Mouse (Mus musculus) layer of hippocampus, adult 2 months (tissue): ENCODE results near the gene Fbxo21. TPM values are rescaled to one million over a fixed set of nuclear protein-coding genes. Genes with fewer than 3 reads are reported as not detected.

Experiments used
- DNase-seq, 2 experiments: peaks; one replicate each; pipeline ENCODE4 v3.0.0; 2022; ENCODE audit warnings: low spot score in 2 of 2
- H3K27ac ChIP-seq: fragments of 200-600 bp; 2 replicates; pipeline ENCODE4 v1.8.1; 2022
- H3K4me3 ChIP-seq: fragments of 200-600 bp; 2 replicates; pipeline ENCODE4 v1.8.1; 2022; ENCODE audit warnings: mild to moderate bottlenecking
- CTCF ChIP-seq: fragments of 200-600 bp; conservative IDR thresholded peaks from 2 replicates; pipeline ENCODE4 v1.8.1; 2022; ENCODE audit warnings: antibody characterized with exemption, mild to moderate bottlenecking, moderate library complexity
- total RNA-seq, 2 experiments: library from RNA; stranded (reverse); gene quantifications; 2 replicates each; pipeline ENCODE4 v1.2.3; 2021

The Fbxo21 gene
- total RNA-seq, 2 experiments from 2014 or later = 140 to 165 TPM

DNA sequence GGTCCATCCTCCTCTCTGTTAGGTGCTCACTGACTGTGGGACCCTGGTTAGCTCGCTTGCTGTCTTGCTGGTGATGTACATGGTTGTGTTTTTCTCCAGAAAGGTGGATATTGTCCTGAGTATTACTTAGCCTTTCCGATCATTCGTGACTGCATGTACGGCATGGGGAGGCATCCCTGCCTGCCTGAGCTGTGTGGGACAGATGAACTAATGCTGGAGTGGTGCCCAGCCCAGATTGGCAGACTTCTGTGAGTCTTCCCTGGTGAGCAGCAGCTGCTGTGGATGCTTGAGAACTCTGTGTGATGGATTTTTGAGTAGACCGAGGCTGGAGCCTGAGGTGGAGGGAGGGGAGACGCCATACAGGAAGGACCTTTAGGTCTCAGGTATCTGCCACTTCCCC, 68.4 kb downstream of the Fbxo21 start:
- TF ChIP-seq CTCF = no peak
- no peak overlapping the region for H3K4me3 ChIP-seq
- H3K27ac ChIP-seq = no peak overlapping the region
- peak; percentile 78 to 84 for DNase-seq

DNA sequence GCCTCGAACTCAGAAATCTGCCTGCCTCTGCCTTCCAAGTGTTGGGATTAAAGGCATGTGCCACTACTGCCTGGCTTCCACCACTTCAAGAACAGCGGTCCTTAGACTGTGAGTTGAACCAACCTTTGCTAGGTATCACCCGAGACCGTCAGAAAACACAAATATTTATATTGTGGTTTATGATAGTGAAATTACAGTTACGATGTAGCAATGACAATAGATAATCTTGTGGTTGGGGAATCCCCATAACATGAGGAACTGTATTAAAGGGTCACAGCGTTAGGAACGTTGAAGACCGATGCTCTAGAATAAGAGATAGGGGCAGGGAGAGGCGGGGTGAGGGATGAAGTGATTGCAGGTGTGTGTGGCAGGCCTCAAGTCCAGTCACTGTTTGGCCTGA, 68.9 kb downstream of the Fbxo21 start:
- DNase-seq = no peak
- H3K4me3 ChIP-seq = no peak overlapping the region
- no peak for TF ChIP-seq CTCF
- no peak overlapping the region for H3K27ac ChIP-seq

DNA sequence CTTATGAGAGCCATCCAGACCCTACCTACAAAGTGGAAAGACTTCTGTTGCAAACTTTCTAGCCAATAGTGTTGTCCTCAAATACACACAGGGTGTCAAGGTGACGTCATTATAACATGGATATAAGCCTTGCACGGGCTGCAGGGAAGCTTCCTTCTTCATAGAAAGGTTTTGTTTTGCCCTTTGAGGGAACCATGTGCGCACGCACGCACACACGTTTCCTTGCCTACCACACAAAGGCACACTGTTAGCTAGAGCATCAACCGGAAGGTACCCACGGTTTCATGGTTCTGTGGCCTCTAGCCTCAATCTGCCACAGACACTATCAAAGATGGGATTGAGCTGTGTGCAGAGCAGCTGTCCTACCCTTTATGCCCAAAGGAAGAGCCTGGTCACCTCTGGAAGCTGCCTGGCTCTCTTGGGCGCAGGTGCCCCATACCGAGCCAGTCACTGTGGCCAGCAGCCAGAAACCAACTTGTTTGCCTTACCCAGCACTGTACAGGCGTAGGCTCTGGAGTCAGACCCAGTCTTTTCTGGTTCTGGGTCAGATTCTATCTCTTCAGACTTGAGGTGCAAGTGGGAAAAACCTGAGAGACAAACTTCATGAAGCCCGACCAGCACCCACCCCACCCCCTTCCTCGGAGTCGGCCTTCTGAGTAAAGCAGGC, 70.7 kb downstream of the Fbxo21 start:
- no peak for TF ChIP-seq CTCF
- Histone ChIP-seq H3K4me3 (no peak overlapping the region), H3K27ac (no peak overlapping the region)
- DNase-seq = no peak

DNA sequence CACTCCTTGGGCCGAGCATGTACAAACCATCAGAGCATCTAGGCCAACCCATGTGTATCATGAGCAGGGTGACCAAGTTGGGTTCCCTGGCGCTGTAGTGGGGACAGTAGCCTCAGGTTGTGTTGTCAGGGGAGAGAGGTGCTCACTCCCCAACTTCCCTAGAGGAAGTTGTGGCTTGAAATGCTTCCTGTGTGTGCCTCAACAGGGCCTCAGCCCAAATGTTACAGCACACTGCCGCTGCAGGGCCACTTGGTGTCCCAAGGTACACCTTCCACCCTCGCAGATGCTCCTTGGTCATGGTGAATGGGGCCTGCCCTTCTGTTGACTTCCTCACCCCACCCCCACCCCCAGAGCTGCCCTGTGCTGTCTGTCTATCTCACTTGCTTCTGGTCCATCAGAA, 71.9 kb downstream of the Fbxo21 start:
- no peak for TF ChIP-seq CTCF
- no peak for DNase-seq
- no peak overlapping the region for H3K4me3 ChIP-seq
- H3K27ac ChIP-seq = no peak overlapping the region

DNA sequence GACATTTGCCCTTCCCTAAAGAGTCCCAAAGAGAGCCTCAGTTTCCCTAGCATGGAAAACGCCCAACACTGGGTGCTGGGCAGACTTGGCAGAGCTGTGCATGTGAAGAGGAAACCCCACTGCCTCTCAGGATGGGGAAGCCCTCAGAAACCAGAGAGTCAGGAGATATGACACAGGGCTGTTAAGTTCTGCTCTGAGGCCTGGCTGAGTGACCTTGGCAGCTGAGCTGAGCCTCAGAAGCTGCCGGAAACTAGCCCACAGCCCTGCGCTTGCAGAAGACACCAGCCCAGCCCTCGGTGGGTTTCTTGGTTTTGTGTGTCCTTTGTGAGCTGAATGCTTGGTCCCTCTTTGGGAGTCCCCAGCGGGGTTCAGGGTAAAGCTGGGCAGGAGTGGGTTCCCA, 72.4 kb downstream of the Fbxo21 start:
- no peak for TF ChIP-seq CTCF
- no peak for DNase-seq

DNA sequence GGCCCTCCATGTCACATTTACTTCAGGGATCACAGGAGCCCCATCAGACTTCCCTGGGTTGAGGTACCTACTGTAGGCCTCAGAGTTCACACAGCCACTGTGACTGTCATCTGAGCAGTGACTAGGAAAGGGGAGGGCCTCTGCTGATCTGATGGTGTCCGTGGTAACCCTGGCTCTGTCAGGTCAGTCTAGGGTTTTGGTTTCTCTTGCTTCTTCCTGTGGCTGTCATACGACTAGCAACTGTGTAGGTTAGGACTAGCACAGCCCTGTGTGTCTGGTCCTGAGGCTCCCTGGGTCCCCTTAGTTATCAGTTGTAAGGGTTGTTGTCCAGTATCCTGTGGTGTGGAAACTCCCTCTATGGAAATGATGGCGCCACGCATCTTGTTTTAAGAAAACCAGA, 74.2 kb downstream of the Fbxo21 start:
- H3K4me3 ChIP-seq = no peak overlapping the region
- no peak for DNase-seq
- no peak for TF ChIP-seq CTCF
- no peak overlapping the region for H3K27ac ChIP-seq

More for the DNA sequence above, 72.4 kb downstream of the Fbxo21 start:
- Histone ChIP-seq H3K4me3 (no peak overlapping the region), H3K27ac (no peak overlapping the region)

DNA sequence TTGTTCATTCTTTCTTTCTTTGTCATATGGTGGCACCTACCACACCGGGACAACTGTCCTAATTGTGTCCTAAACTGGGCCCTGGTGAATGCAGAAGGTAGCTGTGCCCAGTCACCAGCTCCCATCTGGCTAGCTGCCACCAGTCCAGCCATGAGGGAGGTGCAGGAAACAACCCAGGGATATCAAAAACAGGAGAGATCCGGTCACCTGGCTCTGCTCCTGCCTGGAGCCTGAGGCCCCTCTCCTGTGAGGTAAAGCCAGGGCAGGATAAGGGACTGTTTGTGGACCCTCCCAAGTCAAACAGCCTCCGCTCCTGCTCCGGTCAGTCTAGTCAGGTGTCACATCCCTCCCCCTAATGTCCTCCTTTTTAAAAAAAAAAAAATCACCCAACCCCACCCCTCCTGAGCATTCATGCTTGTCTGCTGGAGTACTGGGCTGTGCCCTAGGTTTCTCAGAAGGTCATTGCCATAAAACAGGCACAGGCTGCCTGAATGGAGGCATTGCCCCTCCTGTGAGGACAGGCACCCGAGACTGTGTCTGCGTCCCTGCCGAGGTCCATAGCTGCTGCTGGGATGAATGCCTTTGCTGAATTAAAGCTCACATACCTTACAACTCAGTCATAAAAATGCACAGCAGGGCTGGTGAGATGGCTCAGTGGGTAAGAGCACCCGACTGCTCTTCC, 75.6 kb downstream of the Fbxo21 start:
- no peak overlapping the region for H3K27ac ChIP-seq
- H3K4me3 ChIP-seq = no peak overlapping the region
- TF ChIP-seq CTCF = no peak
- DNase-seq = no peak

DNA sequence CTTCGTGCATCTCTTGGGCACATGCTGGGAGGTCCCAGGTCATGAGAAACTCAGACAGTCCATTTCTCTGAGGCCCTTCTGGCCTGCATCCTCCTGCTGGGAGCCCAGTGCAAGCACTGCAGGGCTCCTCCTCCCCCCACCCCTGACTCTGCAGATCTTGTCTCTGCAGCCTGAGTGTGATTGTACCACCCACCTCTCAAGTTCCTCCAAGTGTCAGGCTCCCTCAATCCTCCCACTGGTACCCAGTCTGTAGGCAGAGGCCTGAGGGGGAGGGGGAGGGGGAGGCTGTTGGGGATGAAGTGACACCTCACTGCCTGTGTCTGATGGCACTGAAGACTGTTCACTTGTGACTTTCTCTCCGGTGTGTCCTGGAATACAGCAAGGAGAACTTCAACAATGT, 76.7 kb downstream of the Fbxo21 start:
- Histone ChIP-seq H3K27ac (no peak overlapping the region), H3K4me3 (no peak overlapping the region)
- DNase-seq = no peak
- TF ChIP-seq CTCF = no peak

DNA sequence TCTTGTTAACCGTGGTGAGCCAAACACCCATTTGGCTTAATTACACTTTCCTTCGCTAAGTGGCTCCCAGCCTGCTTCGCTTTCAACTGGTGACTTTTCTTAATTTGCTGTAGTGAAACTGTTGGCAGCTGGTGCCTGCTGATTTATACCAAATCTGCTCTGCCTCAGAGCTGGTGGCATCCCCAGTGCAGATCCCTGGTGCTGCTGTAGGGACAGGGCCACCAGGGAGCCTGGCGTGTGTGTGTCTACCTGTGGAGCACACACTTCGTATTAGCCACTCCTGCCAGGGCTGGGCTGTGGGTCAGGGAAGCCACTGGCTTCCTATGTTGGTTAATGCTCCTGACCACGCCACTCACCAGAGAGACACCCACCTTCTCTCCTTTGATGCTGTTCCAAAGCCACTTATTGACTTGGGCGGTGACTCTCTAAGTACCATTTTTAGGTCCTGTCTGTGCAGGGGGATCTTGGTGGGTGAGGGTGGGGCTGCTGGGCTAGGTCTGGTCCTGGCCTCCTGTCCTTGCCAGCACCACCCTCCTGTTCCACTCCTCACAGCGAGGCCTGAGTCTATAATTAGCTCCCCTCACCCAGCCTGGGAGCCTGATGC, 81.1 kb downstream of the Fbxo21 start:
- peak in 1 of 2 experiments; percentile 67 for DNase-seq
- Histone ChIP-seq H3K4me3 (no peak overlapping the region), H3K27ac (peak overlapping the region; percentile 58)
- no peak for TF ChIP-seq CTCF

DNA sequence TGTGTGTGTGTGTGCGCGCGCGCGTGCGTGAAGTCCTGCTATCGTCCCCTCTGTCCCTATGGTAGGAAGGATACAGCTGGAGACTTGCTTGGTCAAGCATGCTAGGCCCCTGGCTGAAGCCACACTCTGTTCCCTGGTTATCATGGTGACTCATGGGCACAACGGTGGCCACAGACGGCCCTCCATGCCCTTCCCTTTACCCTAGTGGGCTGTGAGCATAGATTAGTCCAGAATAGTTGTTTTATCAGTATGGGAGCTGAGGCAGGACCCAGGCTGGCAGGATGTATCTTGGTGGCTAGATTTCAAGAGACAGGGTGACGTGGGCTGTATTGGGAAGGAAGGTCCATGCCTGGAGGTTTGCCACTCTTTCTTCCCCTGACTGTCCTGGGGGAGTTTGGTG, 82.3 kb downstream of the Fbxo21 start:
- no peak overlapping the region for H3K27ac ChIP-seq
- no peak overlapping the region for H3K4me3 ChIP-seq
- no peak for DNase-seq
- no peak for TF ChIP-seq CTCF

DNA sequence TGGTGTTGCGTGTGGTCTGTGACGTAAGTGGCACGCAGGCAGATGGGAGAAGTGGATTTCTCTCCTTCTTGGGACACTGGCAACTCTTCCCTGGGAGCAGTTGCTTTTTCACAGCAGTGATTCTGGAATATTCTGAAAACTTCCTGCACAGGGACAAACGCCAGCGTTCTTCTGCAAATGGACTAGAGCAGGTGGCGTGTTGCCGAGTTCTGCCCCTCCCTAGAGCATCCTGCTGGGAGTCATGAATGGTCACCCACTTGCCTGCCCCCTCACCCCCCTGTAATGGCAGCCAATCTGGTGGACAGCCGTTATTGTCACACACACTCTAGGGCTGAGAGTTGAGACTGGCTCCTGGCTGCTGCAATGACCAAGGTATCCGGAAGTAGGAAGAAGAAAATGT, 83.1 kb downstream of the Fbxo21 start:
- Histone ChIP-seq H3K27ac (no peak overlapping the region), H3K4me3 (no peak overlapping the region)
- no peak for DNase-seq
- TF ChIP-seq CTCF = no peak

Other genes with a start within 250 kb of the Fbxo21 start
- 10 to 100 TPM; 71.3 to 76.9 TPM for gene Nos1, start 195.7 kb upstream of the Fbxo21 start, total RNA-seq
- 10 to 100 TPM; 88.0 to 91.2 TPM for gene Tesc, start 51.0 kb downstream of the Fbxo21 start, total RNA-seq
- 10 to 100 TPM; 33.0 to 36.4 TPM for gene Fbxw8, start 178.7 kb downstream of the Fbxo21 start, total RNA-seq
- gene Hrk, start 187.9 kb downstream of the Fbxo21 start, total RNA-seq = 10 to 100 TPM; 35.1 to 38.4 TPM